Mouse (Mus musculus): ENCODE measurements around the gene Zfp553. TPM values are rescaled to one million over a fixed set of nuclear protein-coding genes. Genes with fewer than 3 reads are reported as not detected.

Zfp553 gene
- polyA plus RNA-seq, 1 experiment from 2014 or later = 42.5 TPM

- Histone ChIP-seq H3K27ac (replicated peaks) (no peak overlapping the region), H3K4me1 (peaks cover 25% of the 10 kb centered on the region; the same call in 1 of the 2 replicates), H3K9me3 (replicated peaks) (no peaks in the 10 kb centered on the region), H3K4me3 (replicated peaks) (peak overlapping the region; percentile 7; the same call in 1 of the 2 replicates), H3K27me3 (no peaks in the 10 kb centered on the region), H3K9ac (no peak overlapping the region), H3K4me2 (replicated peaks) (no peak overlapping the region), H3K36me3 (no peaks in the 10 kb centered on the region)
- no peak for ATAC-seq (ENCODE audit: insufficient number of reproducible peaks, low FRiP score, low TSS enrichment, low read depth)
- WGBS = 83% methylated on average over 12 of the region's 12 CpGs
Measured at GRCm38 (mm10) chr7:127212432-127213250, 20.2 kb upstream of the Zfp553 start.

- Histone ChIP-seq H3K36me3 (no peaks in the 10 kb centered on the region), H3K9me3 (replicated peaks) (no peaks in the 10 kb centered on the region), H3K4me3 (replicated peaks) (peak overlapping the region; percentile 7; the same call in 1 of the 2 replicates), H3K4me1 (peaks cover 25% of the 10 kb centered on the region; the same call in 1 of the 2 replicates), H3K9ac (no peak overlapping the region), H3K27me3 (no peaks in the 10 kb centered on the region), H3K4me2 (replicated peaks) (no peak overlapping the region; the same call in 1 of the 2 replicates), H3K27ac (replicated peaks) (no peak overlapping the region)
- ATAC-seq (ENCODE audit: insufficient number of reproducible peaks, low FRiP score, low TSS enrichment, low read depth) = no peak
- WGBS = 42% methylated on average over 7 of the region's 7 CpGs
Measured at GRCm38 (mm10) chr7:127213485-127213884, 19.4 kb upstream of the Zfp553 start.

DNA sequence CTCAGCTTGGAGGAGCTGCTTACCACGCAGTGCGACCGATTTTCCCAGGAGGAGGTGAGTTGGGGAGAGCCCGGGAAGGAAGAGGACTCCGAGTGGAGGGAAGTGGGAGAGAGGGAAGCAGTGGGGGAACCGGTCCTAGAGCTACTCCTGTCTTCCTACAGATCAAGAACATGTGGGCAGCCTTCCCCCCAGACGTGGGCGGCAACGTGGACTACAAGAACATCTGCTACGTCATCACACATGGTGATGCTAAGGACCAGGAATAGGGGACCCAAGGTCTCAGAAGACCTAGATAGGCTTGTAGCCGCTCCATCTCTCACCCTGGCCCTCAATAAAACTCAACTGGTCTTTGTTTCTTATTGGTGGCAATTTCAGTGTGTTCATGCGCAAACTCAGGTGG is 18.9 kb upstream of the Zfp553 start:
- ATAC-seq (ENCODE audit: insufficient number of reproducible peaks, low FRiP score, low TSS enrichment, low read depth) = no peak
- Histone ChIP-seq H3K9ac (no peak overlapping the region), H3K9me3 (replicated peaks) (no peaks in the 10 kb centered on the region), H3K36me3 (no peaks in the 10 kb centered on the region), H3K4me3 (replicated peaks) (peak overlapping the region; percentile 41), H3K27me3 (no peaks in the 10 kb centered on the region), H3K4me1 (peaks cover 25% of the 10 kb centered on the region; the same call in 1 of the 2 replicates), H3K4me2 (replicated peaks) (peak overlapping the region; percentile 64), H3K27ac (replicated peaks) (0 out of 2 replicates have a peak overlapping the region, but pooled peaks have one; percentile 18)
- 44% methylated on average over 12 of the region's 12 CpGs for WGBS

- Histone ChIP-seq H3K4me2 (replicated peaks) (peak overlapping the region; percentile 64), H3K27me3 (no peaks in the 10 kb centered on the region), H3K9me3 (replicated peaks) (no peaks in the 10 kb centered on the region), H3K4me1 (peaks cover 21% of the 10 kb centered on the region; the same call in 1 of the 2 replicates), H3K4me3 (replicated peaks) (peak overlapping the region; percentile 41), H3K9ac (0 out of 2 replicates have a peak overlapping the region, but pooled peaks have one; percentile 12), H3K36me3 (no peaks in the 10 kb centered on the region), H3K27ac (replicated peaks) (peak overlapping the region; percentile 18)
- WGBS = 36% methylated on average over 21 of the region's 21 CpGs
- ATAC-seq (ENCODE audit: insufficient number of reproducible peaks, low FRiP score, low TSS enrichment, low read depth) = no peak
Measured at GRCm38 (mm10) chr7:127214521-127214920, 18.3 kb upstream of the Zfp553 start.

DNA sequence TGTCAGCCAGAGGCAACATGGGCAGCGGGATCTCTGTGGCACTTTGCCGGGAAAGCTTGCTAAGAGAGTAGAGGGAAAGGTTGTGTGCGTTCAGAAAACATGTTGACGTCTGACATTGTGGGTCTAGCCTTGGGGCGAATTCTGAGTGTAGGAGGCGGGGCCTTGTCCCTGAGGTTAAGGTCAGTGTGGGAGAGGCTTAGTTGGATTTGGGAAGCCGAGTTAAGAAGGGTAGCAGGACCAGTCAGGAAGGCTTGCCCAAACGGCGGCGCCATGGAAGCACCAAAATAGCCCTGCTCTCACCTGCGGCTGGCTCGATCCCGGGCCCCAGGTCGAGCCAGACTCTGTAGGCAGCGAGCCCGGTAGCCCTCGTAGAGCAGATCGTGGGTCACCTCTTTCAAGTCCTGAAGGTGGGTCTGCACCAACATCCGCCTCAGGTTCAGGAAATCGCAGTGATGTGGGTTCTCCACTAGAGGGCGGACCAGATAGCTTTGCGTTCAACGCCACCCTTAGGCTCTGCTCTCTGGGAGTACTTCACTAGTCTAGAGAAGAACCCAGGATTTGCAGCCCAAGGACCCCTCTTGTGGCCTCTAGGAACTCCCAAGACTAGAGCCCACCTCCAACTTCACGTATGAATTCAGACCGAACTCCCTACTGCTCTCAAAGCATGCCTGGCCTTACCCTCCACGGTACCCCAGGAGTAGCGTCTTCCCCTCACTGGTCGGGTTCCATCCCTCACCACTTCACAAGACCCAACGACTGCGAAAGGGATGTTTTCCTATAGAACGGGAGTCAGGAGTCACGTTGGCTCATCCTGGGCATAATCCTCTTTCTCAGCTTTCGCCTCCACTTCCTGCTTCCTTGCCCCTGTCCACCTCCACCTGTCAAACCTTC is 17.6 kb upstream of the Zfp553 start:
- 21% methylated on average over 33 of the region's 33 CpGs for WGBS
- no peak for ATAC-seq (ENCODE audit: insufficient number of reproducible peaks, low FRiP score, low TSS enrichment, low read depth)
- Histone ChIP-seq H3K4me1 (peaks cover 19% of the 10 kb centered on the region; the same call in 1 of the 2 replicates), H3K36me3 (no peaks in the 10 kb centered on the region), H3K4me3 (replicated peaks) (peak overlapping the region; percentile 41), H3K27ac (replicated peaks) (peak overlapping the region; percentile 18), H3K4me2 (replicated peaks) (peak overlapping the region; percentile 64), H3K27me3 (no peaks in the 10 kb centered on the region), H3K9me3 (replicated peaks) (no peaks in the 10 kb centered on the region), H3K9ac (peak overlapping the region; percentile 42)

GRCm38 (mm10) chr7:127216307-127216706 is 16.6 kb upstream of the Zfp553 start:
- 81% methylated on average over 5 of the region's 5 CpGs for WGBS
- no peak overlapping the region for H3K27ac ChIP-seq (replicated peaks)
- no peak for ATAC-seq (ENCODE audit: insufficient number of reproducible peaks, low FRiP score, low TSS enrichment, low read depth)
- H3K4me3 ChIP-seq (replicated peaks) = no peak overlapping the region
- H3K9ac ChIP-seq = no peak overlapping the region
- no peak overlapping the region for H3K4me2 ChIP-seq (replicated peaks)
- peaks cover 19% of the 10 kb centered on the region; the same call in 1 of the 2 replicates for H3K4me1 ChIP-seq
- H3K36me3 ChIP-seq = no peaks in the 10 kb centered on the region
- H3K9me3 ChIP-seq (replicated peaks) = no peaks in the 10 kb centered on the region
- H3K27me3 ChIP-seq = no peaks in the 10 kb centered on the region

DNA sequence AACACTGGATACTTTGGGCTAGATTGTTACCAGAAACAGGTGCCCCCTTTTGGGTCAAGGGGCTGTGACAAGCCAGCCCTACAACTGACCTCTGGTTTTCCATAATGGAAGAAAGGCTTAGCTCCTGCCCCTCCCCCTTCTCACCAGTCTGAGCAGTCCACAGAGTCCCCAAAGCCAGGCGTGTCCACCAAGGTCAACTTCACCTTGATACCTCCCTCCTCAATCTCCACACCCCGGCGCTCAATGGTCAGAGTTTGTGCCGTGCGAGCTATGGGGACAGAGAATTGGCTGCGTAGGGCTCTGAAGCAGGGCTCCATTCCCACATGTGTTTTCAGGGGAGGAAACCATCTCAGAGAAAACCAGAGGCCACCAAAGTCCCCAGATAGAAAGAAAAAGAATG is 15.4 kb upstream of the Zfp553 start:
- no peak overlapping the region for H3K4me3 ChIP-seq (replicated peaks)
- no peaks in the 10 kb centered on the region for H3K27me3 ChIP-seq
- peaks cover 19% of the 10 kb centered on the region; the same call in 1 of the 2 replicates for H3K4me1 ChIP-seq
- 89% methylated on average over 6 of the region's 6 CpGs for WGBS
- H3K36me3 ChIP-seq = no peaks in the 10 kb centered on the region
- H3K9me3 ChIP-seq (replicated peaks) = no peaks in the 10 kb centered on the region
- no peak overlapping the region for H3K4me2 ChIP-seq (replicated peaks)
- no peak for ATAC-seq (ENCODE audit: insufficient number of reproducible peaks, low FRiP score, low TSS enrichment, low read depth)
- H3K9ac ChIP-seq = no peak overlapping the region
- no peak overlapping the region for H3K27ac ChIP-seq (replicated peaks)

DNA sequence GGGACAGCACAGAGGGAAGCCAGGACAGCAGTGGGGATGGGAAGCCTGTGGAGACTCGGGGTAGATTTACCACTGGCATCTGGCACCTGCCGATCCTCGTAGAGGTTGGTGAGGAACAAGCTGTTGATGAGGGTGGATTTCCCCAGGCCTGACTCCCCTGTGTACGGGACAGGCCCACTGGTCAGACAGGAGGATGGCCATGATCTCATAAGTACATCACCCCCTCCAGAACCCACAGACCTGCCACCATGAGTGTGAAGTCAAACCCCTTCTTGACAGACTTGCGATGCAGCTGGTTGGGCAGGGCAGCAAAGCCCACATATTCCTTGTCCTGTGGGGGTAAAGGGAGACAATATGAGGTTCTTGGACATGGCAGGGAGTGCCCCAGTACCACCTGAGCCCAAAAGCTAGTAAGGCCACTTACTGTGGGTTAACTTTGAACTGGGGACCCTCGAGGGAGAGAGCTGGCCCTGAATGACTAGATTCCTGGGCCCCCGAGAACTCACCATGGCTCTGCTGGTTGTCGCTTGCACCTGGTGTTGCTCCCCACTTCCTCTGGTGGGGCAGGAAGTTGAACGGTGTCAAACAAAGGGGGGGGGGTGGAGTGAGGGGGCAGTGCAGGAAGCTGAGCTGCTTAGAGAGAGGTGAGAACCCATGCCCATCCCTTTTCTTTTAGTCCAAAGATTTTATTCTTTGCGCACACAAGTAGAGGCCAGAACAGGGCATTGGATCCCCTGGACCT is 14.8 kb upstream of the Zfp553 start:
- Histone ChIP-seq H3K4me2 (replicated peaks) (no peak overlapping the region), H3K27me3 (no peaks in the 10 kb centered on the region), H3K9me3 (replicated peaks) (no peaks in the 10 kb centered on the region), H3K36me3 (no peaks in the 10 kb centered on the region), H3K4me3 (replicated peaks) (no peak overlapping the region), H3K27ac (replicated peaks) (no peak overlapping the region), H3K9ac (no peak overlapping the region), H3K4me1 (peaks cover 19% of the 10 kb centered on the region; the same call in 1 of the 2 replicates)
- ATAC-seq (ENCODE audit: insufficient number of reproducible peaks, low FRiP score, low TSS enrichment, low read depth) = no peak
- WGBS = 75% methylated on average over 10 of the region's 10 CpGs

- no peaks in the 10 kb centered on the region for H3K36me3 ChIP-seq
- ATAC-seq (ENCODE audit: insufficient number of reproducible peaks, low FRiP score, low TSS enrichment, low read depth) = no peak
- no peak overlapping the region for H3K27ac ChIP-seq (replicated peaks)
- no peaks in the 10 kb centered on the region for H3K9me3 ChIP-seq (replicated peaks)
- no peaks in the 10 kb centered on the region for H3K27me3 ChIP-seq
- 85% methylated on average over 4 of the region's 4 CpGs for WGBS
- H3K9ac ChIP-seq = no peak overlapping the region
- H3K4me3 ChIP-seq (replicated peaks) = no peak overlapping the region
- peaks cover 18% of the 10 kb centered on the region; the same call in 1 of the 2 replicates for H3K4me1 ChIP-seq
- no peak overlapping the region for H3K4me2 ChIP-seq (replicated peaks)
Measured at GRCm38 (mm10) chr7:127218670-127219069, 14.2 kb upstream of the Zfp553 start.

DNA sequence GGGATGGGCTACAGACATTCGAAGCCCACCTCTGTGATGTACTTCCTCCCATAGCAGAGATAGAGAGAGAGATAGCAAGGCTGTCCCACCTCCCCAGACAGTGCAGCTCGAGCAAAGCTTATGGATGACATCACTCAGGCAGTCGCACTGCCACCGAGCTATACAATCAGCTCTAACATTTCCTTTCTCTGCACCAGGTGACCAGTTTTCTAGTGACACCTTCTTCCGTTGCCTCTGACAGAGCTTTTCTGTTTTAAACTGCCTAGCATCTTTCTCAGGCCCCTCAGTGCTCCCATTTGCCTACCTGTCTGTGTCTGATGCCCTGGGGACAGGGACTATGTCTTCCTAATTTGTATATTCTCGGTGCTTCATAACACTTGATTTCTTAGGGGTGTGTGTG is 12.4 kb upstream of the Zfp553 start:
- no peaks in the 10 kb centered on the region for H3K9me3 ChIP-seq (replicated peaks)
- H3K27me3 ChIP-seq = no peaks in the 10 kb centered on the region
- no peaks in the 10 kb centered on the region for H3K36me3 ChIP-seq
- H3K27ac ChIP-seq (replicated peaks) = no peak overlapping the region
- WGBS = 69% methylated on average over 6 of the region's 6 CpGs
- no peak overlapping the region for H3K4me3 ChIP-seq (replicated peaks)
- H3K9ac ChIP-seq = no peak overlapping the region
- ATAC-seq (ENCODE audit: insufficient number of reproducible peaks, low FRiP score, low TSS enrichment, low read depth) = no peak
- no peak overlapping the region for H3K4me2 ChIP-seq (replicated peaks)
- H3K4me1 ChIP-seq = peaks cover 3% of the 10 kb centered on the region; the same call in 1 of the 2 replicates
